Mouse (Mus musculus) heart, embryonic 16.5 days (tissue): Measurements from ENCODE around the gene Zfp644. TPM values are rescaled to one million over a fixed set of nuclear protein-coding genes. Genes with fewer than 3 reads are reported as not detected.

Experiments
- ATAC-seq: fragments of 200-750 bp; cut with Nextera tagmentation; replicated peaks from 2 replicates; pipeline ENCODE4 v1.8.0; 2017; ENCODE audit warnings: moderate number of reproducible peaks; ENCODE audit not compliant: insufficient read depth, low FRiP score; ENCODE audit errors: extremely low read depth
- H3K27ac ChIP-seq: fragments of 300-500 bp; sonication (generic); 2 replicates; pipeline ENCODE4 v1.5.1; 2014; ENCODE audit warnings: mild to moderate bottlenecking, low read length, control low read depth, moderate library complexity
- H3K27me3 ChIP-seq: fragments of 300-500 bp; sonication (generic); 2 replicates; pipeline ENCODE4 v1.6.1; 2014; ENCODE audit warnings: low read length, mixed read lengths; ENCODE audit not compliant: control insufficient read depth, insufficient read depth
- H3K36me3 ChIP-seq: fragments of 300-500 bp; sonication (generic); 2 replicates; pipeline ENCODE4 v1.6.1; 2014; ENCODE audit not compliant: control insufficient read depth, insufficient read depth
- H3K4me1 ChIP-seq: fragments of 300-500 bp; sonication (generic); 2 replicates; pipeline ENCODE4 v1.6.1; 2014; ENCODE audit warnings: low read length, mixed read lengths; ENCODE audit not compliant: control insufficient read depth, insufficient read depth
- H3K4me2 ChIP-seq: fragments of 300-500 bp; sonication (generic); 2 replicates; pipeline ENCODE4 v1.6.1; 2014; ENCODE audit warnings: low read depth, mild to moderate bottlenecking, control low read depth, low read length
- H3K4me3 ChIP-seq: fragments of 300-500 bp; sonication (generic); 2 replicates; pipeline ENCODE4 v1.5.1; 2014; ENCODE audit warnings: mild to moderate bottlenecking, control low read depth, low read length
- H3K9ac ChIP-seq: fragments of 300-500 bp; sonication (generic); 2 replicates; pipeline ENCODE4 v1.6.1; 2014; ENCODE audit warnings: low read length, control low read depth
- H3K9me3 ChIP-seq: fragments of 300-500 bp; sonication (generic); replicated peaks from 2 replicates; pipeline ENCODE4 v1.6.1; 2016; ENCODE audit warnings: low read length; ENCODE audit not compliant: control insufficient read depth
- WGBS: fragments of 180-500 bp; shearing (Covaris S2); extraction: QIAGEN DNeasy Blood & Tissue Kit; methylation state at CpG from one replicate; pipeline ENCODE4 v1.1.7; 2014; 5-methylcytosine and 5-hydroxymethylcytosine counted together
- polyA plus RNA-seq: library from polyadenylated mRNA; unstranded; fragments of >200 nt; fragmentation: Nextera tagmentation; extraction: Ambion mirVana; gene quantifications from 2 replicates; pipeline ENCODE4 v1.2.1, GENCODE M21; 2015

Gene Zfp644
- polyA plus RNA-seq: 35.8 and 40.2 TPM in 2 replicates

DNA sequence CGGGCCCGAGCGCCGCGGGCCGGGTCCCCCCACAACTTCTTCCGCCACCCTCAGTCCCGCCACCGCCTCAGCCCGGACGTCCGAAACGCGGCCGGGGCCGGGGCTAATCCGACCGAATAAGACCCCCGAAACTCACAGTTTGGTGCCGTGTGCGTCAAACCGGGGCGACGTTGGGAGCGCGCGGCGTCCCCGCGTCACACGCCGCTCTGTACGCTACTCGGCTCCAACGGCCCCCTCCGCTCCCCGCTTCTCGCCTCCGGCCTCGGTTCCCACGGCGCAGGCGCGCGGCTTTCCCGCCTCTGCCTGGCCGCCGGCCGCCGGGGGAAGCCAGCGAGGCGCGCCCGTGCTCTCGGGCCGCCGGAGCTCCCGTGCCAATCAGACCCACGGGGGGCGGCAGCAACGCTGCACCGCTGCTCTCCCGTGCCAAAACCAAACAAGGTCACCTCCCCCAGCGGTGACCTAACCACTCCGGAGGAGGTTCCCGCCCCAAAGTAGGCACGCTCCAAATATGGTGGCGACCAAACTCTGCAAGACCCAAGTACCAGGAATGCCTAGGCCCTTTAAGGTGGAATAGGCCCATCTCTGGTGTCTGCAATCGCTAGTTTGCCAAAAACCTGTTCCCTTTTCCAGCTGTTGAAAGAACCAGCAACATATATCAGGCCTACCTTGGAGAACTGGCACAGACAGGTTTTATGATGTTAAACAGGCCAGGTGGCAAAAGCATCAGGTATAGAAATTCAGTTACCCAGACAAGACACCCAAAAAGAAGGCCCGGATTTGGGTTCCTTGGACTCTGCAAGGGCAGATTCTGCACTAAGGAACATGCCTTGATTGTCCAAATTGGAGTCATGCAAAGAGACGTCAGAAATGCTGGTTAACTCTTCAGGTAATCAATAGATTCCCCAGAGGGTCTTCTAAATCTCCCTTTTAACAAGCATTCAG lies at the start of gene Zfp644:
TSS of gene Zfp644 (minus strand) at position 892 of the 942 bp plus-strand sequence.
- H3K4me2 ChIP-seq: peak within 1 kb of the TSS; percentile 78
- 2% methylated on average over 59 of the region's 71 CpGs for WGBS
- H3K9ac ChIP-seq: peak within 1 kb of the TSS; percentile 98
- H3K27ac ChIP-seq: peak within 1 kb of the TSS; percentile 99
- peak within 1 kb of the TSS; percentile 79 for H3K4me3 ChIP-seq
- no peaks in the 10 kb centered on the region; the same call in 1 of the 2 replicates for H3K36me3 ChIP-seq
- ATAC-seq: peak; percentile 91
- no peaks in the 10 kb centered on the region for H3K9me3 ChIP-seq
- H3K4me1 ChIP-seq: peaks cover 20% of the 10 kb centered on the region
- no peaks in the 10 kb centered on the region for H3K27me3 ChIP-seq

- Histone ChIP-seq H3K27me3 (no peaks in the 10 kb centered on the region), H3K9ac (no peak overlapping the region), H3K4me3 (no peak overlapping the region), H3K4me1 (no peaks in the 10 kb centered on the region), H3K4me2 (no peak overlapping the region), H3K9me3 (no peaks in the 10 kb centered on the region), H3K36me3 (no peaks in the 10 kb centered on the region), H3K27ac (no peak overlapping the region)
- ATAC-seq: no peak
- WGBS: 52% methylated on average over 6 of the region's 6 CpGs
Observed at GRCm38 (mm10) chr5:106739716-106740115, 42.6 kb upstream of the Zfp644 start.

DNA sequence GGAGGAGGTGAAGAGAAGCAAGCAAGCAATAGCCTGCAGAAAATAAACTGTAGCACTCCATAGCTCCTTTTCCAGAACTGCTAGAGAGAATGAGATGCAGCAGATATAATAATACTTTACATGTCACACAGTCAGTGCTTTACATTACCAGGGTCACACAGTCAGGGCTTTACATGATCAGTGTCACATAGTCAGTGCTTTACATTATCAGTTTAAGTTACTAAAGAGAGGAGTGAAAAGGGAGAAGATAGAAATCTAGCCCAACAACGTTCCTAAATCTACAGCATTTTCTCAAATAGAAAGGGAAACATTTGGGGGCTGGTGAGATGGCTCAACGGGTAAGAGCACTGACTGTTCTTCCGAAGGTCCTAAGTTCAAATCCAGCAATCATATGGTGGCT lies 26.4 kb upstream of the Zfp644 start:
- no peaks in the 10 kb centered on the region for H3K36me3 ChIP-seq
- H3K9ac ChIP-seq: no peak overlapping the region
- no peaks in the 10 kb centered on the region for H3K4me1 ChIP-seq
- WGBS: 90% methylated on average over 3 of the region's 3 CpGs
- ATAC-seq: no peak
- no peak overlapping the region for H3K27ac ChIP-seq
- H3K4me2 ChIP-seq: no peak overlapping the region
- H3K4me3 ChIP-seq: no peak overlapping the region
- no peaks in the 10 kb centered on the region for H3K27me3 ChIP-seq
- H3K9me3 ChIP-seq: no peaks in the 10 kb centered on the region

- no peak for ATAC-seq
- Histone ChIP-seq H3K27me3 (no peaks in the 10 kb centered on the region), H3K4me1 (no peaks in the 10 kb centered on the region), H3K27ac (no peak overlapping the region), H3K36me3 (no peaks in the 10 kb centered on the region), H3K4me2 (no peak overlapping the region), H3K9me3 (no peaks in the 10 kb centered on the region), H3K4me3 (no peak overlapping the region), H3K9ac (no peak overlapping the region)
- 64% methylated on average over 5 of the region's 5 CpGs for WGBS
Observed at GRCm38 (mm10) chr5:106722771-106723170, 25.7 kb upstream of the Zfp644 start.

- 0 out of 2 replicates have a peak, but pooled peaks have one; percentile 21 for ATAC-seq
- Histone ChIP-seq H3K4me2 (0 out of 2 replicates have a peak overlapping the region, but pooled peaks have one; percentile 22), H3K4me1 (peaks cover 29% of the 10 kb centered on the region), H3K9ac (no peak overlapping the region), H3K9me3 (no peaks in the 10 kb centered on the region), H3K36me3 (no peaks in the 10 kb centered on the region), H3K4me3 (no peak overlapping the region), H3K27ac (peak overlapping the region; percentile 44), H3K27me3 (no peaks in the 10 kb centered on the region)
- 34% methylated on average over 3 of the region's 3 CpGs for WGBS
Observed at GRCm38 (mm10) chr5:106711870-106712277, 14.8 kb upstream of the Zfp644 start.

DNA sequence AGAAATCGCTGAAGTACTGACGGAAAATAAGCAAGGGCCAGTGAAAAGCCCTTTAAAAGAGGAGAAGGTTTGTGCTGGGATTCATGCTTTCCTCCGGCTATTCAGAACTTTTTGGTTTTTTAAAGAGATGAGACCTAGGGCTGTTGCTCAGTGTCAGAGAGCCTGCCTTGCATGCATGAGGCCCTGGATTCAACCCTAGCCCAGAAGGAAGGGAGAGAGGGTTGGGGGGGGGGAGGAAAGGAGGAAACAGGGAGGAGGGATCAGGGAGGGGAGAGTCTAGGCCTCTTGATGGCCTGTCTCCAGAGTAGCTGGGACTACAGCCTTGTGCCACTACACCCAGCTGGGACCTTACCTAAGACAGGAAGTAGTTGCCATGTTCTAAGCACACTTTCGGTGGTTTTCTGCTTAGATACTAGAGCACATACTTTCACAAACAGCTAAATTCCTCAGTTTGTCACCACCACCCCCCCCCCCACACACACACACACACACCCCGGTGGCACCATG lies 14.2 kb upstream of the Zfp644 start:
- Histone ChIP-seq H3K4me2 (no peak overlapping the region), H3K36me3 (no peaks in the 10 kb centered on the region), H3K4me3 (no peak overlapping the region), H3K4me1 (peaks cover 26% of the 10 kb centered on the region), H3K27me3 (no peaks in the 10 kb centered on the region), H3K9me3 (no peaks in the 10 kb centered on the region), H3K27ac (peak overlapping the region; percentile 44), H3K9ac (no peak overlapping the region)
- 71% methylated on average over 5 of the region's 5 CpGs for WGBS
- no peak for ATAC-seq

DNA sequence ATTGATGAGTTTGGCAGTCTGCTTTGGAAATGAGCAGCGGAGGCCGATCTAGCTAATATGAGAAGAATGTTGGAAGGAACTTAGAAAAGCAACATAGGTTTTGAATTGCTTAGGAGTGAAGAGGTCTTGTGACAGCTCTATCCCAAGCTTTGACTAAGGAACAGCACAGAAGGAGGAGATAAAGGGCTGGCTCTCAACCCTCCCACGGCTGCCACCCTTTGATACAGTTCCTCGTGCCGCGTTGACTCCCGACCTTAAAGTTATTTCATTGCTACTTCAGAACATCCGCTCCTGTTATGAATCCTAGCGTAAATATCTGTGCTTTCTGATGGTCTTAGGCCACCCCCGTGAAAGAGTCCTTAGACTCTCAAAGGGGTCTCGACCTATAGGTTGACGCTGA lies 13.5 kb upstream of the Zfp644 start:
- Histone ChIP-seq H3K36me3 (no peaks in the 10 kb centered on the region), H3K4me1 (peaks cover 26% of the 10 kb centered on the region), H3K4me2 (no peak overlapping the region), H3K9me3 (no peaks in the 10 kb centered on the region), H3K4me3 (no peak overlapping the region), H3K9ac (no peak overlapping the region), H3K27me3 (no peaks in the 10 kb centered on the region), H3K27ac (no peak overlapping the region)
- 55% methylated on average over 12 of the region's 12 CpGs for WGBS
- ATAC-seq: no peak

DNA sequence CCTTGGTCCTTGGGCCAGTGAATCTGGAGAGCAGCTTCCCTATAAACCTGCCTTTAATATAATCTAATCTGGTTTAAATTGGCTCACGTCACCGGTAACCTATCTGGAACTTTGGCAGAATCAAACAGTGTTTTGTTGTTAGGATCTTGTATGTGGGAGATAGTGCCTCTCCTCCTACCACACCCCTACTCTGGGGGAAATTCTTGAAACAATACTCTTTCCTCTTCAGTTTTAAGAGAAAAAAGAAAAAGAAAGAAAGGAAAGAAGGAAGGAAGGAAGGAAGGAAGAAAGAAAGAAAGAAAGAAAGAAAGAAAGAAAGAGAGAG lies 13.0 kb upstream of the Zfp644 start:
- Histone ChIP-seq H3K36me3 (no peaks in the 10 kb centered on the region), H3K9me3 (no peaks in the 10 kb centered on the region), H3K27ac (0 out of 2 replicates have a peak overlapping the region, but pooled peaks have one; percentile 6), H3K9ac (no peak overlapping the region), H3K27me3 (no peaks in the 10 kb centered on the region), H3K4me3 (no peak overlapping the region), H3K4me2 (peak overlapping the region; percentile 39), H3K4me1 (peaks cover 32% of the 10 kb centered on the region)
- WGBS: 21% methylated on average over 2 of the region's 2 CpGs
- no peak for ATAC-seq
